Mouse (Mus musculus): ENCODE measurements around the gene Iqce.

DNA sequence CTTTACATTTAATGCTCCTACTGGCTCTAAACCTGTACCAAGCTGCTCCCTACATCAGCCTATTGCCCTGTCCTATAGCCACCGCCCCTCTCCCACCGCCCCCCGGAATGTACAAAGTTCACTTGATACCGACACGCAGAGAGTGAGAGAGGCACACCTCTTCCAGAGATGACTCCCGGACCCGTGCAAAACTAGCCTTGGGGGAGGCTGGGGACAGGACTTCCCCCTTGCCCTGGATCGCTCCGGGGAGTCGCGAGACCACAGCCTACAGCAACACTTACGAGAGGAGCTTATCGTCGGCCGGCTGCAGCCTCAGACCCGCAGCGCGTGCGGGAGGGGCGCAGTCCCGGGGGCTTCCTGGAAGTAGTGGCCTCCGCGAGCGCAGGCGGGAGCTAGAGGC lies 517 bp downstream of the Iqce start:
- TF ChIP-seq CTCF (conservative IDR thresholded peaks at IDR 0.05; ENCODE audit: insufficient read depth, insufficient read length, low read depth, low read length) (no peak), POLR2A (IDR thresholded peaks at IDR 0.05; ENCODE audit: low read depth, low read length) (no peak)
